Comparison of ENCODE assay signal across 9 mouse cellular contexts in genomic region chrX:157731658-157732314, GRCm38 (mm10). TPM values are rescaled to one million over a fixed set of nuclear protein-coding genes. Genes with fewer than 3 reads are reported as not detected.
DNase-seq lines count a peak whose midpoint lies in the region; ATAC-seq lines count a peak whose summit lies in the region.
"Had no signal": no experiment of that assay in that cellular context is flagged by ENCODE, and none has a peak within 500 bp of the region (broad histone marks: within the 10 kb centered on the region; RNA-seq: fewer than 3 reads in every experiment).

No protein-coding gene starts in this region.

- H3K36me3 ChIP-seq in intestine, embryonic 14.5 days (ENCODE audit: control insufficient read depth, insufficient read depth, low read length), result no peaks in the 10 kb centered on the region

- peak; percentile 48; the same call in 1 of the 2 replicates for ATAC-seq in frontal cortex, adult (ENCODE audit: low TSS enrichment)
- no peak for ATAC-seq in intestine, embryonic 14.5 days (replicated peaks; ENCODE audit: low FRiP score, low TSS enrichment, low read depth)
- no peak for ATAC-seq in erythroblast, adult 5-6 weeks (replicated peaks; ENCODE audit: low FRiP score, poor library complexity, severe bottlenecking)

- no peak overlapping the region for H3K4me3 ChIP-seq in intestine, embryonic 14.5 days (ENCODE audit: low read depth, low read length)

- intact Hi-C loops in left cerebral cortex, postnatal 14 days (cut with DNase I), result loop anchor here (5.0 to 10.0 kb wide), 2 partner anchors 57 to 1191 kb away; no protein-coding TSS in a partner anchor

- WGBS in intestine, embryonic 14.5 days, result 32% methylated on average over 9 of the region's 9 CpGs

- no peak overlapping the region for H3K4me2 ChIP-seq in intestine, embryonic 14.5 days (ENCODE audit: low read length)

- DNase-seq in ZHBTc4 (ENCODE audit: low read depth, low spot score), result peak; percentile 80
- DNase-seq in cerebellum, adult 8-10 months, result peak; percentile 80
- peak; percentile 63 for DNase-seq in intestine, embryonic 14.5 days (ENCODE audit: low spot score)
- DNase-seq in left cerebral cortex, postnatal 14 days (ENCODE audit: low spot score in 2 of 2), result peak; percentile 69 to 83
- peak; percentile 81 for DNase-seq in mesoderm, embryonic 11.5 days (ENCODE audit: low read depth, low spot score)
- peak; percentile 62 for DNase-seq in right cerebral cortex, postnatal 25 days

- H3K9ac ChIP-seq in intestine, embryonic 14.5 days (ENCODE audit: low read length), result no peak overlapping the region

- H3K9me3 ChIP-seq in intestine, embryonic 14.5 days (ENCODE audit: control insufficient read depth, low read length), result no peaks in the 10 kb centered on the region

- H3K4me1 ChIP-seq in intestine, embryonic 14.5 days (replicated peaks; ENCODE audit: control insufficient read depth, insufficient read depth, low read length), result no peaks in the 10 kb centered on the region

- no peaks in the 10 kb centered on the region for H3K27me3 ChIP-seq in intestine, embryonic 14.5 days (replicated peaks; ENCODE audit: control insufficient read depth, insufficient read depth, low read length)

- no peak overlapping the region for H3K27ac ChIP-seq in intestine, embryonic 14.5 days (ENCODE audit: low read depth)

RNA-seq across cellular contexts. Expression of gene Smpx, which starts 33.1 kb away (rescaled TPM):
- 0.45 and 0.65 TPM in 2 replicates for polyA plus RNA-seq in intestine, embryonic 14.5 days (2014; fragmentation: Nextera tagmentation; extraction: Ambion mirVana)
- total RNA-seq in left cerebral cortex, postnatal 14 days (2021), result not detected
- total RNA-seq in erythroblast, adult 5-6 weeks (2015; ENCODE audit: low replicate concordance), result not detected in 2 replicates
- not detected in 2 replicates for total RNA-seq in erythroblast, adult 5-6 weeks (2017; ENCODE audit: low replicate concordance)
- total RNA-seq: neutrophil, adult 5-6 weeks had no signal
